Mouse (Mus musculus): ENCODE data around the gene Notch1. TPM values are rescaled to one million over a fixed set of nuclear protein-coding genes. Genes with fewer than 3 reads are reported as not detected.

The Notch1 gene
- polyA plus RNA-seq, 1 experiment from 2014 or later, result 20.8 TPM

DNA sequence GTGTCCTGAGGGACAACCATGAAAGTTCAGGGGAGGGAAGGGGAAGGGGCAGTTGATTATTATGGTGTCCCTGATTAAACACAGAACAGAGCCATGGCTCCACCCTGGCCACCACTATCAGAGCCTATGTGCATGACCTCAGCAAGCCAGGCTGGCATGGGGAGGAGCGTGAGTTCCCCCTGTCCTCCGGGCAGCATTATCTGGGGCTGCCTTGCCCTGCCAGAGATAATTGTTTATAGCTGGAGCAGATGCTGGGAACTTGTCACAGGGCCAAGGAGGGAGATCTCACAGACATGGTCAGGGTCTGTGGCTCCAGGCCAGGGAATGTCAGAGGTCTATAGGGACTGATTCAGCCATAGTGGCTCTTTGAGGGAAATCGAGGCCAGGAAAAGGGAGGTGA, 34.3 kb upstream of the Notch1 start:
- Histone ChIP-seq H3K9me3 (ENCODE audit: control insufficient read depth, low read length) (no peaks in the 10 kb centered on the region), H3K4me2 (ENCODE audit: low read depth, low read length) (no peak overlapping the region), H3K36me3 (ENCODE audit: control insufficient read depth, insufficient read depth, low read length) (no peaks in the 10 kb centered on the region), H3K9ac (replicated peaks; ENCODE audit: low read depth, low read length) (no peak overlapping the region), H3K4me3 (ENCODE audit: low read depth, low read length) (no peak overlapping the region), H3K4me1 (ENCODE audit: control insufficient read depth, insufficient read depth, low read length) (peaks cover 13% of the 10 kb centered on the region; the same call in 1 of the 2 replicates), H3K27me3 (ENCODE audit: control insufficient read depth, insufficient read depth, low read length) (no peaks in the 10 kb centered on the region), H3K27ac (ENCODE audit: low read depth, low read length) (peak overlapping the region; percentile 22; the same call in 1 of the 2 replicates)
- 0 out of 2 replicates have a peak, but pooled peaks have one; percentile 38 for ATAC-seq (ENCODE audit: low read depth)
- 58% methylated on average over 3 of the region's 3 CpGs for WGBS

- Histone ChIP-seq H3K4me2 (ENCODE audit: low read depth, low read length) (no peak overlapping the region), H3K27me3 (ENCODE audit: control insufficient read depth, insufficient read depth, low read length) (no peaks in the 10 kb centered on the region), H3K4me3 (ENCODE audit: low read depth, low read length) (no peak overlapping the region), H3K9me3 (ENCODE audit: control insufficient read depth, low read length) (no peaks in the 10 kb centered on the region), H3K9ac (replicated peaks; ENCODE audit: low read depth, low read length) (no peak overlapping the region), H3K27ac (ENCODE audit: low read depth, low read length) (peak overlapping the region; percentile 22), H3K4me1 (ENCODE audit: control insufficient read depth, insufficient read depth, low read length) (peaks cover 13% of the 10 kb centered on the region; the same call in 1 of the 2 replicates), H3K36me3 (ENCODE audit: control insufficient read depth, insufficient read depth, low read length) (no peaks in the 10 kb centered on the region)
- peak; percentile 56 for ATAC-seq (ENCODE audit: low read depth)
- WGBS, result 70% methylated on average over 3 of the region's 3 CpGs
These were observed 33.7 kb upstream of the Notch1 start for GRCm38 (mm10) chr2:26550205-26550604.

- no peak overlapping the region for H3K4me3 ChIP-seq (ENCODE audit: low read depth, low read length)
- no peak overlapping the region for H3K9ac ChIP-seq (replicated peaks; ENCODE audit: low read depth, low read length)
- H3K36me3 ChIP-seq (ENCODE audit: control insufficient read depth, insufficient read depth, low read length), result no peaks in the 10 kb centered on the region
- ATAC-seq (ENCODE audit: low read depth), result no peak
- H3K4me2 ChIP-seq (ENCODE audit: low read depth, low read length), result no peak overlapping the region
- WGBS, result 76% methylated on average over 10 of the region's 10 CpGs
- peaks cover 13% of the 10 kb centered on the region; the same call in 1 of the 2 replicates for H3K4me1 ChIP-seq (ENCODE audit: control insufficient read depth, insufficient read depth, low read length)
- no peaks in the 10 kb centered on the region for H3K27me3 ChIP-seq (ENCODE audit: control insufficient read depth, insufficient read depth, low read length)
- no peaks in the 10 kb centered on the region for H3K9me3 ChIP-seq (ENCODE audit: control insufficient read depth, low read length)
- no peak overlapping the region for H3K27ac ChIP-seq (ENCODE audit: low read depth, low read length)
These were observed 33.3 kb upstream of the Notch1 start for GRCm38 (mm10) chr2:26549801-26550200.

GRCm38 (mm10) chr2:26547481-26547880, 31.0 kb upstream of the Notch1 start:
- Histone ChIP-seq H3K9ac (replicated peaks; ENCODE audit: low read depth, low read length) (no peak overlapping the region), H3K4me3 (ENCODE audit: low read depth, low read length) (no peak overlapping the region), H3K4me1 (ENCODE audit: control insufficient read depth, insufficient read depth, low read length) (peaks cover 13% of the 10 kb centered on the region; the same call in 1 of the 2 replicates), H3K9me3 (ENCODE audit: control insufficient read depth, low read length) (no peaks in the 10 kb centered on the region), H3K4me2 (ENCODE audit: low read depth, low read length) (no peak overlapping the region), H3K36me3 (ENCODE audit: control insufficient read depth, insufficient read depth, low read length) (no peaks in the 10 kb centered on the region), H3K27ac (ENCODE audit: low read depth, low read length) (no peak overlapping the region), H3K27me3 (ENCODE audit: control insufficient read depth, insufficient read depth, low read length) (no peaks in the 10 kb centered on the region)
- ATAC-seq (ENCODE audit: low read depth), result no peak
- WGBS, result 42% methylated on average over 2 of the region's 2 CpGs

- H3K9me3 ChIP-seq (ENCODE audit: control insufficient read depth, low read length), result no peaks in the 10 kb centered on the region
- H3K4me1 ChIP-seq (ENCODE audit: control insufficient read depth, insufficient read depth, low read length), result peaks cover 10% of the 10 kb centered on the region
- H3K4me2 ChIP-seq (ENCODE audit: low read depth, low read length), result no peak overlapping the region
- no peak overlapping the region for H3K27ac ChIP-seq (ENCODE audit: low read depth, low read length)
- H3K27me3 ChIP-seq (ENCODE audit: control insufficient read depth, insufficient read depth, low read length), result no peaks in the 10 kb centered on the region
- H3K36me3 ChIP-seq (ENCODE audit: control insufficient read depth, insufficient read depth, low read length), result no peaks in the 10 kb centered on the region
- H3K9ac ChIP-seq (replicated peaks; ENCODE audit: low read depth, low read length), result no peak overlapping the region
- 61% methylated on average over 3 of the region's 3 CpGs for WGBS
- H3K4me3 ChIP-seq (ENCODE audit: low read depth, low read length), result no peak overlapping the region
- ATAC-seq (ENCODE audit: low read depth), result no peak
These were observed 27.8 kb upstream of the Notch1 start for GRCm38 (mm10) chr2:26544265-26544664.

GRCm38 (mm10) chr2:26543768-26544167, 27.3 kb upstream of the Notch1 start:
- Histone ChIP-seq H3K27ac (ENCODE audit: low read depth, low read length) (no peak overlapping the region), H3K4me3 (ENCODE audit: low read depth, low read length) (no peak overlapping the region), H3K27me3 (ENCODE audit: control insufficient read depth, insufficient read depth, low read length) (no peaks in the 10 kb centered on the region), H3K4me2 (ENCODE audit: low read depth, low read length) (no peak overlapping the region), H3K9ac (replicated peaks; ENCODE audit: low read depth, low read length) (no peak overlapping the region), H3K4me1 (ENCODE audit: control insufficient read depth, insufficient read depth, low read length) (peaks cover 10% of the 10 kb centered on the region), H3K9me3 (ENCODE audit: control insufficient read depth, low read length) (no peaks in the 10 kb centered on the region), H3K36me3 (ENCODE audit: control insufficient read depth, insufficient read depth, low read length) (no peaks in the 10 kb centered on the region)
- 94% methylated on average over 8 of the region's 8 CpGs for WGBS
- ATAC-seq (ENCODE audit: low read depth), result no peak

DNA sequence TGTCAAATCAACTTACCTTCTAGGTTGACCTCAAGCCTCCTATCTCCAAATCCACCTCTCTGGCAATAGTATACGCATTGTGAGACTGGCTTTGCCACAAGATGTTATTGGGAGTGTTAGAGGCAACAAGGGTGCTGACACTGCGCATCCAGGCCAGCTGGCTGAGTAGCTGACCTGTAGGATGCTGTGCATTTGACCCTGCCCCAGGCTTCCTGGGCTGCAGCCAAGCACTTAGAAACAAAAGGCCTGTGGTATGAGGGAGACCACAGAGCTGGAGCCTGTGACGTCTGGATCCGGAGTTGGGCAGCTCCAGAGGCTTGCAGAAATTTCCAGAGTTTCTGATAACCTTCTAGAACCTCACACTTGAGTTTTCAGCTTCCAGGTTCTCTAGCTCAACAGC, 26.7 kb upstream of the Notch1 start:
- no peaks in the 10 kb centered on the region for H3K36me3 ChIP-seq (ENCODE audit: control insufficient read depth, insufficient read depth, low read length)
- no peak overlapping the region for H3K27ac ChIP-seq (ENCODE audit: low read depth, low read length)
- H3K4me3 ChIP-seq (ENCODE audit: low read depth, low read length), result no peak overlapping the region
- H3K9ac ChIP-seq (replicated peaks; ENCODE audit: low read depth, low read length), result no peak overlapping the region
- WGBS, result 63% methylated on average over 4 of the region's 4 CpGs
- H3K27me3 ChIP-seq (ENCODE audit: control insufficient read depth, insufficient read depth, low read length), result no peaks in the 10 kb centered on the region
- no peak overlapping the region for H3K4me2 ChIP-seq (ENCODE audit: low read depth, low read length)
- ATAC-seq (ENCODE audit: low read depth), result no peak
- H3K9me3 ChIP-seq (ENCODE audit: control insufficient read depth, low read length), result no peaks in the 10 kb centered on the region
- peaks cover 10% of the 10 kb centered on the region for H3K4me1 ChIP-seq (ENCODE audit: control insufficient read depth, insufficient read depth, low read length)

- Histone ChIP-seq H3K4me2 (ENCODE audit: low read depth, low read length) (no peak overlapping the region), H3K27ac (ENCODE audit: low read depth, low read length) (peak overlapping the region; percentile 34; the same call in 1 of the 2 replicates), H3K27me3 (ENCODE audit: control insufficient read depth, insufficient read depth, low read length) (no peaks in the 10 kb centered on the region), H3K9me3 (ENCODE audit: control insufficient read depth, low read length) (no peaks in the 10 kb centered on the region), H3K36me3 (ENCODE audit: control insufficient read depth, insufficient read depth, low read length) (no peaks in the 10 kb centered on the region), H3K9ac (replicated peaks; ENCODE audit: low read depth, low read length) (no peak overlapping the region), H3K4me1 (ENCODE audit: control insufficient read depth, insufficient read depth, low read length) (peaks cover 8% of the 10 kb centered on the region), H3K4me3 (ENCODE audit: low read depth, low read length) (no peak overlapping the region)
- peak; percentile 52 for ATAC-seq (ENCODE audit: low read depth)
- WGBS, result 34% methylated on average over 9 of the region's 9 CpGs
These were observed 24.9 kb upstream of the Notch1 start for GRCm38 (mm10) chr2:26541258-26541910.

GRCm38 (mm10) chr2:26540721-26541120, 24.3 kb upstream of the Notch1 start:
- H3K9ac ChIP-seq (replicated peaks; ENCODE audit: low read depth, low read length), result no peak overlapping the region
- H3K36me3 ChIP-seq (ENCODE audit: control insufficient read depth, insufficient read depth, low read length), result no peaks in the 10 kb centered on the region
- no peak for ATAC-seq (ENCODE audit: low read depth)
- no peak overlapping the region; the same call in 1 of the 2 replicates for H3K27ac ChIP-seq (ENCODE audit: low read depth, low read length)
- no peak overlapping the region for H3K4me3 ChIP-seq (ENCODE audit: low read depth, low read length)
- H3K4me2 ChIP-seq (ENCODE audit: low read depth, low read length), result no peak overlapping the region
- no peaks in the 10 kb centered on the region for H3K27me3 ChIP-seq (ENCODE audit: control insufficient read depth, insufficient read depth, low read length)
- 20% methylated on average over 7 of the region's 7 CpGs for WGBS
- H3K4me1 ChIP-seq (ENCODE audit: control insufficient read depth, insufficient read depth, low read length), result peaks cover 8% of the 10 kb centered on the region
- H3K9me3 ChIP-seq (ENCODE audit: control insufficient read depth, low read length), result no peaks in the 10 kb centered on the region
